Mouse (Mus musculus) hindbrain, embryonic 13.5 days (tissue): ENCODE measurements at regions not wholly inside any gene's neighbourhood (a gene's known extent, or its start where the extent isn't known, plus 50 kb on each side); places are given as distances from the start of the nearest gene placed in this dataset.

Experiments used
- ATAC-seq: fragments of 200-750 bp; cut with Nextera tagmentation; 2 replicates; pipeline ENCODE4 v1.8.0; 2017; ENCODE audit warnings: moderate TSS enrichment; ENCODE audit not compliant: low FRiP score
- H3K27ac ChIP-seq: fragments of 300-500 bp; sonication (generic); 2 replicates; pipeline ENCODE4 v1.5.1; 2015; ENCODE audit warnings: inconsistent platforms, mild to moderate bottlenecking, moderate library complexity
- H3K27me3 ChIP-seq: fragments of 300-500 bp; sonication (generic); 2 replicates; pipeline ENCODE4 v1.6.1; 2015; ENCODE audit warnings: mild to moderate bottlenecking, inconsistent platforms
- H3K36me3 ChIP-seq: fragments of 300-500 bp; sonication (generic); 2 replicates; pipeline ENCODE4 v1.6.1; 2015; ENCODE audit warnings: mild to moderate bottlenecking, inconsistent platforms
- H3K4me1 ChIP-seq: fragments of 300-500 bp; sonication (generic); replicated peaks from 2 replicates; pipeline ENCODE4 v1.6.1; 2015; ENCODE audit warnings: inconsistent platforms
- H3K4me2 ChIP-seq: fragments of 300-500 bp; sonication (generic); 2 replicates; pipeline ENCODE4 v1.6.1; 2015; ENCODE audit warnings: inconsistent platforms, mild to moderate bottlenecking, moderate library complexity
- H3K4me3 ChIP-seq: fragments of 300-500 bp; sonication (generic); 2 replicates; pipeline ENCODE4 v1.5.1; 2015; ENCODE audit warnings: mild to moderate bottlenecking, inconsistent platforms
- H3K9ac ChIP-seq: fragments of 300-500 bp; sonication (generic); 2 replicates; pipeline ENCODE4 v1.6.1; 2015; ENCODE audit warnings: mild to moderate bottlenecking, inconsistent platforms
- H3K9me3 ChIP-seq: fragments of 300-500 bp; sonication (generic); 2 replicates; pipeline ENCODE4 v1.6.1; 2016; ENCODE audit warnings: inconsistent platforms
- WGBS: fragments of 180-500 bp; shearing (Covaris S2); methylation state at CpG from one replicate; pipeline ENCODE4 v1.1.7; 2015; 5-methylcytosine and 5-hydroxymethylcytosine counted together

- no peak for ATAC-seq
- Histone ChIP-seq H3K27me3 (no peaks in the 10 kb centered on the region), H3K27ac (no peak overlapping the region), H3K4me3 (no peak overlapping the region), H3K9me3 (no peaks in the 10 kb centered on the region), H3K4me1 (no peaks in the 10 kb centered on the region), H3K4me2 (no peak overlapping the region), H3K36me3 (no peaks in the 10 kb centered on the region), H3K9ac (no peak overlapping the region)
- WGBS = 91% methylated on average over 1 of the region's 1 CpGs
Observed at GRCm38 (mm10) chr14:82065173-82065572, 2081.3 kb downstream of the Olfm4 start.

GRCm38 (mm10) chr14:82101643-82102042 is 2117.8 kb downstream of the Olfm4 start:
- no peaks in the 10 kb centered on the region for H3K27me3 ChIP-seq
- no peaks in the 10 kb centered on the region for H3K4me1 ChIP-seq
- H3K4me2 ChIP-seq = no peak overlapping the region
- H3K36me3 ChIP-seq = no peaks in the 10 kb centered on the region
- no peaks in the 10 kb centered on the region for H3K9me3 ChIP-seq
- no peak for ATAC-seq
- H3K4me3 ChIP-seq = no peak overlapping the region
- no peak overlapping the region for H3K27ac ChIP-seq
- H3K9ac ChIP-seq = no peak overlapping the region

- Histone ChIP-seq H3K9ac (no peak overlapping the region), H3K9me3 (no peaks in the 10 kb centered on the region), H3K27ac (no peak overlapping the region), H3K4me1 (no peaks in the 10 kb centered on the region), H3K27me3 (no peaks in the 10 kb centered on the region), H3K4me2 (no peak overlapping the region), H3K36me3 (no peaks in the 10 kb centered on the region), H3K4me3 (no peak overlapping the region)
- ATAC-seq = no peak
Observed at GRCm38 (mm10) chr14:82112851-82113250, 2129.0 kb downstream of the Olfm4 start.

GRCm38 (mm10) chr14:82148827-82149498 is 2165.1 kb downstream of the Olfm4 start:
- WGBS = 88% methylated on average over 6 of the region's 6 CpGs
- H3K36me3 ChIP-seq = no peaks in the 10 kb centered on the region

GRCm38 (mm10) chr14:82185334-82185733 is 2201.5 kb downstream of the Olfm4 start:
- H3K4me2 ChIP-seq = no peak overlapping the region
- no peak for ATAC-seq
- H3K36me3 ChIP-seq = no peaks in the 10 kb centered on the region
- H3K4me1 ChIP-seq = no peaks in the 10 kb centered on the region
- WGBS = 87% methylated on average over 1 of the region's 1 CpGs
- H3K27me3 ChIP-seq = no peaks in the 10 kb centered on the region
- no peaks in the 10 kb centered on the region for H3K9me3 ChIP-seq
- no peak overlapping the region for H3K27ac ChIP-seq
- H3K9ac ChIP-seq = no peak overlapping the region
- no peak overlapping the region for H3K4me3 ChIP-seq

More at GRCm38 (mm10) chr14:82148827-82149498, 2165.1 kb downstream of the Olfm4 start:
- Histone ChIP-seq H3K27me3 (no peaks in the 10 kb centered on the region), H3K27ac (no peak overlapping the region), H3K4me2 (no peak overlapping the region), H3K4me3 (no peak overlapping the region), H3K9me3 (no peaks in the 10 kb centered on the region), H3K4me1 (no peaks in the 10 kb centered on the region), H3K9ac (no peak overlapping the region)
- no peak for ATAC-seq

GRCm38 (mm10) chr14:82210402-82210801 is 2226.5 kb downstream of the Olfm4 start:
- H3K9ac ChIP-seq = no peak overlapping the region
- H3K27ac ChIP-seq = no peak overlapping the region
- ATAC-seq = peak; percentile 85
- no peaks in the 10 kb centered on the region for H3K27me3 ChIP-seq
- H3K9me3 ChIP-seq = no peaks in the 10 kb centered on the region
- H3K4me2 ChIP-seq = no peak overlapping the region
- H3K4me1 ChIP-seq = 0 out of 2 replicates have a peak, but pooled peaks cover 2% of the 10 kb centered on the region
- H3K4me3 ChIP-seq = no peak overlapping the region
- 51% methylated on average over 5 of the region's 5 CpGs for WGBS
- no peaks in the 10 kb centered on the region for H3K36me3 ChIP-seq

- H3K9ac ChIP-seq = no peak overlapping the region
- no peak overlapping the region for H3K4me2 ChIP-seq
- no peak overlapping the region for H3K27ac ChIP-seq
- no peaks in the 10 kb centered on the region for H3K4me1 ChIP-seq
- 76% methylated on average over 3 of the region's 3 CpGs for WGBS
- H3K9me3 ChIP-seq = no peaks in the 10 kb centered on the region
- H3K27me3 ChIP-seq = no peaks in the 10 kb centered on the region
- no peaks in the 10 kb centered on the region for H3K36me3 ChIP-seq
- no peak overlapping the region for H3K4me3 ChIP-seq
- no peak for ATAC-seq
Observed at GRCm38 (mm10) chr14:82228522-82228921, 2214.8 kb upstream of the Pcdh17 start.

- Histone ChIP-seq H3K36me3 (no peaks in the 10 kb centered on the region), H3K27ac (no peak overlapping the region), H3K27me3 (no peaks in the 10 kb centered on the region), H3K4me1 (no peaks in the 10 kb centered on the region), H3K9ac (no peak overlapping the region), H3K4me2 (no peak overlapping the region), H3K9me3 (no peaks in the 10 kb centered on the region), H3K4me3 (no peak overlapping the region)
- ATAC-seq = no peak
- 69% methylated on average over 1 of the region's 1 CpGs for WGBS
Observed at GRCm38 (mm10) chr14:82236238-82236637, 2207.1 kb upstream of the Pcdh17 start.

GRCm38 (mm10) chr14:82243321-82243720 is 2200.0 kb upstream of the Pcdh17 start:
- no peaks in the 10 kb centered on the region for H3K4me1 ChIP-seq
- no peaks in the 10 kb centered on the region for H3K36me3 ChIP-seq
- H3K4me3 ChIP-seq = no peak overlapping the region
- H3K27ac ChIP-seq = no peak overlapping the region
- H3K9me3 ChIP-seq = no peaks in the 10 kb centered on the region
- no peak overlapping the region for H3K9ac ChIP-seq
- no peak overlapping the region for H3K4me2 ChIP-seq
- H3K27me3 ChIP-seq = no peaks in the 10 kb centered on the region
- WGBS = 62% methylated on average over 2 of the region's 2 CpGs
- no peak for ATAC-seq

GRCm38 (mm10) chr14:82244891-82245290 is 2198.5 kb upstream of the Pcdh17 start:
- no peak for ATAC-seq
- Histone ChIP-seq H3K27ac (no peak overlapping the region), H3K4me2 (no peak overlapping the region), H3K36me3 (no peaks in the 10 kb centered on the region), H3K4me1 (no peaks in the 10 kb centered on the region), H3K4me3 (no peak overlapping the region), H3K27me3 (no peaks in the 10 kb centered on the region), H3K9me3 (no peaks in the 10 kb centered on the region), H3K9ac (no peak overlapping the region)
- WGBS = 97% methylated on average over 1 of the region's 1 CpGs
